Mouse (Mus musculus): ENCODE results near the gene Pigk.

The Pigk gene

DNA sequence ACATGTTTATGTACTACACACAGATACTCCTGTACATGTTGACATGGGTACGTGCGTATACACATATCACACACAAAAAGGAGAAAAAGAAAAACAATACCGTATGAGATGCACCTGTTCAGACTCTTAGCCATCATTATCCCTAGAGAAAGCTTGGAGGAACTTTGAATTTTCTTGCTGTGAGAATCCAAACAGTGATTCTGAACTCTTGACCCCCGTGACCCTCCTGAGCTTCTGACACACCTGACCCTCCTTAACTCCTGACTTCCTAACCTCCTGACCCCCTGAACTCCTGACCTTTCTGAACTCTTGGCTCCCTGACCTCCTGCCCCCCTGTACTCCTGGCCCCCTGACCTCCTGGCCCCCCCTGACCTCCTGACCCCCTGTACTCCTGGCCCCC is 19.1 kb downstream of the Pigk start:
- DNase-seq = no peak

GRCm38 (mm10) chr3:152733513-152733912 is 19.6 kb downstream of the Pigk start:
- DNase-seq = no peak

DNA sequence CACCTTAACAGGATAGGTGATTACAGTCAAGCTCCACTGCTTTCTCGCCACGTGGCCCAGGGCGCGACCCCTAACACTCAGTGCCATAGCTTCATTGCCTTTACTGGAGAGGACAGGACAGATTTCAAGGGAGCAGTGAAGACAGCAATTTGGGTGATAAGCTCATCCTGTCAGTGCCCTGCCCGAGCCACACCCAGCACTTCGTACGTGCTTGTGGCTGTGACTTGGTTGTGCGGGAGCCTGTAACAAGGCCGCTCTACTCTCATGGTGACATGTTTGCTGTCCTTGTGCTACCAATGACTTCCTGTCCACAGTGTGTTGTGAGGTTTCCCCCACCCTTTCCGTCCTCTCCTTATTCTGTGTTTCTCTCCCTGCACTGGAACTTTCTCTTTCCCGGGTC is 20.2 kb downstream of the Pigk start:
- no peak for DNase-seq

DNA sequence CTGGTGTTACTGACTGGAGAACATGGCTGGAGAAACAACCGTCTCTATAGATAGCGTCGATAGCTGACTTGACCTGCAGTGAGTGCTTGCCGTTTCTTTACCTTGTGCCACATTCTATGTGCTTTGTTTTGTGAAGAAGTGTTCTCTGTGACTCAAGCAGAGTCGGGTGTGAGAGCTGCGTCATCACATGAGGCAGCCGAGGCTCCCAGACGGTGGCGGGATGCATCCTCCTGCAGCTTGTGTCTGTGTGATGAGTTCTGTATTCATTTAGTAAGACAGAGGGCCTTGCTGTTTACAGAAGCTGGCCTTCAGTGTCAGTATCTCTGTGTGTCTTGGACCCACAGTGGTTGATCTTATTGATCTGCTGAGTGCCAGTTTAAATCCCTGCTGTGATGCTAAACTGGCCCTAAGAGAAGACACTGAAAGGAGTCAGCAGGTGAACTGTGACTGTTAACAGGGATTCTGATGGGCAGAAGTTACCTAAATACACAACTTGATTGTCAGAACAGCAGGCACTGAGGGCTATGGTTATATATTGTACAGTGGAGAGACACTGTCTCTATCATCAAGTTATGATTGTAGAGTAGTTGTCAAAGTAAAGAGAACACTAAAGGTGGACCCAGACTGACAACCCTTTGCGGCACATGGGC is 21.8 kb downstream of the Pigk start:
- DNase-seq = no peak

DNA sequence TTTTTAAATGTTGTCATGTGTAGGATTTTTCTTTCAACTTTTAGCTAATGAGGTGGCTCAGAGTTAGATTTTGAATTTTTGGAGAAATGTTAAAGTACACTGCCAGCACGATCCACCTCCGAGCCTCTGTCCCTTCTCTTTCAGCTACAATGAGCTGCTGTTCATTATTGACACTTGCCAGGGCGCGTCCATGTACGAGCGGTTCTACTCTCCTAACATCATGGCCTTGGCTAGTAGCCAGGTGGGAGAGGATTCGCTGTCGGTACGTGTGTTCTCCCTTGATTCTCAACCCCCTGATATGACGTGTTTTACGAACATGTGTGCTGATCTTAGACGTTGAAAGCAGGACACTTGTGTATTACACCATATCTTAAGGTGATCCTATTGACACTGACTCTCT is 30.4 kb downstream of the Pigk start:
- DNase-seq = no peak

GRCm38 (mm10) chr3:152745611-152746010 is 31.7 kb downstream of the Pigk start:
- DNase-seq = peak; percentile 46 to 50

DNA sequence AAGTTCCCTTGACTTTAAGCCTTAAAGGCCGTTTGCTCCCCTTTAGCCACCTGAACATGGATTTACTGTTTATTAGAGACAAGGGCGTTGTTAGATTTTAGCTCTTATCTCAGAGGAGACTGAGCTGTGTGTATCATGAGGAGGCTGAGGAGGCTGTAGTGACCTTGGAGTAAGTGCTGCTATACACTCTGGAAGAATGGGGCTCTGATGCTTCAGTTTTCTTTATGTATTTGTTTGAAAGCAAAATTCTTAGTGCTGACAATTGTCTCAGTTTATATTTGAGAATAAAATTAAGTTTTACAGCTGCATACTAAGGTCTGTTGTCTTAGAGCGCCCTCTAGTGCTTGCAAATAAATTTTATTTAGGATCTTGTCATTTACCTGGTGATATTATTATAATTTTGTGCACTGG is 35.6 kb downstream of the Pigk start:
- DNase-seq = peak in 1 of 2 experiments; percentile 40

DNA sequence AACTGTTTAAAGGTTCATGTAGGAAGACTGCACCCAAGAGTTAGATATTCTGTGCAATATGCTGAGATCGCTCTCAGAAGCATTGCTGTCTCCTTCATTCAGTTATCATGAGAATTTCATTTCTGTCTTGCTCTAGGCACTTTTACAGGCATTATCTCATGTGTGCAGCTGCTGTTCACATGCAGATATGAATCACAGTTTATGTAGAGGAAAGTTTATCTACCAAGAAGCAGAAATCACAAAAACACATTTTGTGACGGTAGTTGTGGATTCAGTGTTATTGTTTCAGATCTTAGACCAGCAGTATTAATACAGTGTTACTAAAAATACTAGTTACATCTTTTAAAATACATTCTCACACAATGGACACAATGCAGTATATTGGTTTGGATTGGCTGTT is 36.0 kb downstream of the Pigk start:
- DNase-seq = no peak

DNA sequence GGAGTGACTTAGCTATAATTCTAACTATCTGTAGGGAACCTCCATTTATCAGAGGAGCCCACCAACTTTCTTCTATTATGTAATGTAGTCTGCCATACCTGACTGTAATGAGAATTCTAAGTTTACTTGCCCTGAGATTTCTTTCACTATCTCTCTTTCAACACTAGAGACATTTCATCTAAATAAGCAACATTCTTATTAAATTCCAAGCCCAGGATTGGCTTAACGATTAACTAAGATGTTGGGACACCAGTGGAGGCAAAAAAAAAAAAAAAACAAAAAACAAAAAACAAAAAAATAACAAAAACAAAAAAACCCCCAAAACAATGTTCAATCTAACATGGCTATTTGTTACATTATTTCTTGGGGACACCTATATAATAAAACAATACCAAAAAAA is 39.0 kb downstream of the Pigk start:
- DNase-seq = no peak

DNA sequence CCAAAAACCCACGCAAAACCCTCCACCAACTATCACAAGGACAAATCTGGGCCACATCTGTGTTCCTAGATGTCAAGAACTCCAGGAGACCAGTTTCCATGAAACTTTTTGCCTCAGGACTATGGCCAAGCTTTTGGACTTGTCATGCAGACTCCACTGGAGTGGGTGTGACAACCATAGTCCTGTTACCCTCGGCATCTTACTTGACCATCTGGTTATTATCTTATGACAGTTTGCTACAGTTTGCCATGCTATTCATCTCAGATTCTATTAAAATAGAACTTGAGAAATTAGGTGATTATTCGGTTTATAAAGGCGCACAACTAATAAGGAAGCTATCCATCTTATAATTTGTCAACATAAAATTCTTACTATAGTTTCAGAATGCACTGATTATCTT is 39.4 kb downstream of the Pigk start:
- DNase-seq = no peak

DNA sequence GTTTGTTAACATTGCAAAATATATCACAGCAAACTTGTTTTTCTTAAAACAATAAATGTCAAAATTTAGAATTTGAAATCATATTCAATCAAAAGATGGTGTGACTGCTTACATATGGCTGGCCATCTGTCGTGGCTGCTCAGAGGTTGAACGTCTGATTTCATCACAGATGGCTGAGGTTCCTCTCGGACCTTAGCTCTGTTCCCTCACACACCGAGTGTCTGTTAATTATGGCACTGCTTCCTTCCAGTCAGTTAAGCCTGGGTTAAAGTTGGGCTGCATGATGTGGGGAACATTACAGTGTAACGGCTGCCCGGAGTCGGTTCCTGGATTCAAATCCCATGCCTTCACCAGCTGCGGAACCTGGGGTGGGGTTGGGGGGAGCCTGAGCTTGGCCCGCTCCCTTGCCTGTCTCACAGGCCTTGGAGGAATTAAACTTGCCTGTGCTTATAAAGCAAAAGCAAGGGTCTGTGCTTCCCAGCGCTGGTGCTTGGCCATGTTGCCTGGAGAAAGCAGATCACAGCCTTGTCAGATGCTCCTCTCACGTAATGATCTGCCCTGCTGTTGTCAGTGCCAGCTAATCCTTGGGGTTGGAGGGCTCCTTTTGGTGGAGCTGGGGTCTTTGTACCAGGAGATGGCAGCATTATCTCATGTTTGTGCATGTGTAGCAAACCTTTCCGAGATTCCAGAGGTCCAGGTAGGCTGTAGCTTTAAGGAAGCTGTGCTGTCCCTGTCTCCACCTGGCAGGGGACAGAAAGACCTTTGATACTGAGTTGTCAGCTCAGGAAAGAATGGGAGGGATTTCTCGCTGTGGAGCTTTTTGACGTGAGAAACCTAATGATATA is 40.2 kb downstream of the Pigk start:
- DNase-seq = peak; percentile 54 to 63

DNA sequence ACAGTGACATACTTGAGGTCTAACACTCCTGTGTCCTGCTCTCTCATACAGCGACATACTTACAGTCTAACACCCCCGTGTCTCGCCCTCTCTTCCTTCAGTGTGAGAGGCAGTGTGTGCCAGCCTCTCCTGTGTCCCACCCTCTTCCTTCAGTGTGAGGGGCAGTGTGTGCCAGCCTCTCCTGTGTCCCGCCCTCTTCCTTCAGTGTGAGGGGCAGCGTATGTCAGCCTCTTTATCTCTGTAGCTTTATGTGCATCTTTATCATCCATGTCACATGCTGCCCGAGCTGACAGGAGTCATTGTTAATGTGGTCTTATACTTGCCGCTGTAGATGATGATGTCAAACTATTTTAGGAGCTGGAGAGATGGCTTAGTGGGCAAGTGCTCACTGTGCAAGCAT is 41.6 kb downstream of the Pigk start:
- no peak for DNase-seq

DNA sequence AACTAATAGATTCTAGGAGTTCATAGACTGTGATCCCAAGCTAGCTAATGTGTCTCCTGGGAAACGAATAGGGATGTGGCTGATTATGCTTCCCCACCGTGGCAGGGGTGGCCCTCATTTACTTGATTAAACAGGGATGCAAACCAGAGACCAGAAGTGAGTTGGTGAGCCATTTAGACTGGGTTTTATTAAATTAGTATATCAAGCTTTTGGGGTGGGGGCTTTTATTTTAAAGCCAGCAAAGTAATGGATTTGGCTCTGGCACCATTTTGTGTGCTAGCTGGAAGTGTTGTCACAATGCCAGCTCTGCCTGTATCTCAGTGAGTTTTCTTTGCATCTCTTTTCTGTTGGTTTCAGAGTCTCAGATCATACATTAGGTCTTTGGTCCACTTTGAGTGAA is 43.0 kb downstream of the Pigk start:
- DNase-seq = no peak

DNA sequence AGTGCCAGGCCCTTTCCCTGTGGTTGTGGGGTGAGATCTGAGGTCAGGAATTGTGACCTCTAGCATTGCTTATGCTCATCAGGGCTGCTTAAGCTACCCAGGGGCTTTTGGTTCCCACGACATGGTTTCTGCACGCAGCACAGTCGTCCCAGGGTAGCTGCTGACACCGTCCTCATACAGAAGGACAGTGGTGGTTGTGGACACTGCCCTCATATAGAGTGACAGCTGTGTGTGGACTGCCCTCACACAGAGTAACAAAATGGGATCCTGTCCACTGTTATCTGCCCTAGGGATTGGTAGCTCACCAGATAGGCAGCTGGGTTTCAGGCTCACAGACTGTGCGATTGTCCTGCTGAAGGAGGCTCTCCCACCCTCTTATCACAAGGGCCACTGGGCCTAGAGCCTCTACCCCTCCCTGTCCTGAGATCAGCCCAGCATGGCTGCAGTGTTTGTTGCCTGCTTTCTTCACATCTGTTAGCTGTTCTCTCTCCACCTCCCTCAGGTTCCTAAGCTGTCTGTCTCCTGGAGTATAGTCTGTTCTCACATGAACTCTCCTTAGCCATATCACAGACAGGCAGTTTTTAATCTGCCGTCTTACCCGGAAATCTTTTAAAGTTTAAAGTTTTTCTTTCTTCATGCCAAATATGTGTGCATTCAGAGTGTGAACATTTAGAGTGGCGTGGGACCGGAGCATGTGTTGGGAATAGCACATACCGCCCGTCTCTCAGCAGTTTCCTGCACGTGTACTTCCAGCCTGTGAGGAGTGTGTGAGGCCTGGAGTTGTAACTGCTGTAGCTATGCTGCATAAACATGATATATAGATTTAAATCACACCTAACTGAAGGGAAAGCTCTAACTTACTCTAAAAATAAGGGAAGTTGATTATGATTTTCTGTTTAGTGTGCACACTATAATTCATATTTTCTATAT is 43.8 kb downstream of the Pigk start:
- no peak for DNase-seq

- no peak for DNase-seq
Observed at GRCm38 (mm10) chr3:152758500-152759032, 44.7 kb downstream of the Pigk start.

DNA sequence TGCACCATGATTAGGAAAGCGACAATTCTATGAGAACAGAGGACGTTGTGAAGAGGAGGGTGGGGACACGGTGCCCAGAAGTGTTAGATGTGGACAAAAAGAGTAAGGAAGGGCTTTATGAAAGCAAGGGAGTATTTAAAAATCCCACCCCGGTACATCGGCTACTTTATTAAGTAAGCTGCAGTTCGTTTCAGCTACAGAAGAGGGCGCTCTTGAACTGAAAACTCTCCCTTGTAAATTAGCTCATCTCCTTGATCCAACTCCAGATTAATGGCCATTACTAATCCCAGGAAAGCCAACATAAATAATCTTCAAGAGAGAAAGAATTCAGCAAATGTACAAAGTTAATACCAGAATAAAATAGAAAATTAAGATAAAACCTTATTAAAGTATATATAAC is 47.2 kb downstream of the Pigk start:
- DNase-seq = peak; percentile 45 to 67

GRCm38 (mm10) chr3:152761661-152762060 is 47.8 kb downstream of the Pigk start:
- no peak for DNase-seq

DNA sequence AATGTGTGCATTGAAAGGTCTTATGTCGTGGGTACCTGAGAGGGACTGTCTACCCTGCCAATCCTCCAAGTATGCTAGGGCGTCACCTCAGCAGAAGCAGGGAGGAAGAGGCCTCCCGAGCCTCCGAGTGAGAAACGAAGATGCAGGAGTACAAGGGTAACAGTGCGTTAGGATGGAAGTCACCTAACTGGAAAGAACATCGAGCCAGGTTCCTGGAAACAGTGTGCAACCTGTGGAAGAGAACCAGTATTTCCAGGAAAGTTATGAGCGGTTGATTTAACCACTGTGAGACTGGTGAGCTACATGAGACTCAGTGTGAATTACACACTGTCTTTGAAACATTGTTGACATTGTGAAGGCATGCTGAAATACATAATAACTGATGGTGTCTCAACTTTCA is 48.4 kb downstream of the Pigk start:
- no peak for DNase-seq

DNA sequence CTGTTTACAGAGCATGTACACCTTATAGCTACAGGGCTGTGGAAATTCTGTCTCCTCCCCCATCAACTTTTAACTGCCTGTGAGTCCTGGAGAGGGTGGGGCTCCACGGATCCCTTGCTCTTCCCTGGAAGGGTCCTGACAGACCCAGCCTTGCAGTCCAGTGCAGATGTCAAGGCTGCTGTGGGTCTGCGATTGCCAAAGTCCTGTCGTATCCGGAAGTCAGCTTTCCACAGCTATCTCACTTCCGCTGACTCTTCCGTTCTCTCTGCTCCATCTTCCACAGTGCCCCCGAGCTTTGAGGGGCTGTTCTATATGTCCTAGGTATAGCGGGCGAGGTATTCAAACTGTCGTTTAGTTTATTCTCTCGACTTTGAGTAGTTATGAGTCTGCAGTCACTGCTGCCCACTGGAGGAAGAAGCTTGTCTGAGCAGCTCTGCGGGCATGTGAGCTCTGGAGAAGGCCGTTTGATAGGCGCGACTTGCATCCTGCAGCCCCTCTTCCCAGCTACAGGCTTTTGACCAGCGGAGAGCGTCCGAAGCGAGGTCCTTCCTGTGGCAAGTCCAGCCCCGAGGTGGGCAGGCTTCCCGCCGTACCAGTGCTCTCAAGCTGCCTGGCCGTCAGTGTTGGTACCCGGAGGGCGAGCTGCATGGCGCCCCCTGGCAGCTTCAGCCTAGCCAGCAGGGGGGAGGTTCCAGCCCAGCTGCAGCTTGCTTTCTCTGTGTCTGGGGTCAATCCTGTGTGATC is 49.4 kb downstream of the Pigk start:
- peak in 1 of 2 experiments; percentile 37 for DNase-seq

GRCm38 (mm10) chr3:152764516-152765312 is 50.8 kb downstream of the Pigk start:
- DNase-seq = no peak

DNA sequence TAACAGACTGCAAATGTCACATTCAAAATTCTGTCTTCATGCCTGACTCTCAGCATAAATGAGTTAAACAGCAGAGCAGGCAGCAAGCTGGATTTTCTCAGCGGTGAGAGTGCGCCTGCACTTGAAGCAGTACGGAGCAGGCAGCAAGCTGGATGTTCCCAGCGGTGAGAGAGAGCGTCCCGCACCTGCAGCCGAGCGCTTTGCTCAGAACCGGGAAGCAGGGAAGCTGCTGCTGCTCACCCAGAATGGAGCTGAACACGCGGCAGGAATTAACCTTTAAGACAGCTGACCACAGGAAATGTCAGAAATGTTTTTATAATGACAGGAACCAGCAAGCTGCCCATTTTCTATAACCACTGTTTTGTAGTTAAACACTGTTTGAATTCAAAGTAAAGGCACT is 53.6 kb downstream of the Pigk start:
- no peak for DNase-seq
